Mouse (Mus musculus) stomach, postnatal 0 days (tissue): ENCODE measurements around the gene Eea1.

Source experiments
- CTCF ChIP-seq: IDR thresholded peaks from 2 replicates; pipeline ENCODE4 v1.5.1; 2016; ENCODE audit warnings: antibody characterized with exemption, low read depth, mild to moderate bottlenecking, moderate library complexity
- EP300 ChIP-seq: optimal IDR thresholded peaks from 2 replicates; pipeline ENCODE3; 2016; ENCODE audit warnings: antibody characterized with exemption

GRCm38 (mm10) chr10:96076461-96076860 is 136.0 kb downstream of the Eea1 start:
- TF ChIP-seq CTCF (no peak), EP300 (no peak)
